Mouse (Mus musculus): ENCODE results near the gene Bach1.
A peak's percentile ranks its signal among the peaks of the same experiment; 100 is the strongest.

Bach1 gene

GRCm38 (mm10) chr16:87745192-87745945, 46.6 kb downstream of the Bach1 start:
- DNase-seq, result no peak

- peak; percentile 62 for DNase-seq
Measured at GRCm38 (mm10) chr16:87746728-87747127, 48.0 kb downstream of the Bach1 start.

- DNase-seq, result no peak
Measured at GRCm38 (mm10) chr16:87751243-87751642, 52.5 kb downstream of the Bach1 start.

- DNase-seq, result no peak
Measured at GRCm38 (mm10) chr16:87752482-87752881, 53.7 kb downstream of the Bach1 start.

- peak; percentile 35 for DNase-seq
Measured at GRCm38 (mm10) chr16:87754858-87755257, 56.1 kb downstream of the Bach1 start.

GRCm38 (mm10) chr16:87755915-87756314, 57.2 kb downstream of the Bach1 start:
- DNase-seq, result no peak

GRCm38 (mm10) chr16:87758016-87758415, 59.3 kb downstream of the Bach1 start:
- no peak for DNase-seq

GRCm38 (mm10) chr16:87764668-87765109, 65.9 kb downstream of the Bach1 start:
- DNase-seq, result no peak

- no peak for DNase-seq
Measured at GRCm38 (mm10) chr16:87765984-87766383, 67.2 kb downstream of the Bach1 start.

GRCm38 (mm10) chr16:87770576-87770975, 71.8 kb downstream of the Bach1 start:
- DNase-seq, result no peak

GRCm38 (mm10) chr16:87771926-87772325, 73.2 kb downstream of the Bach1 start:
- no peak for DNase-seq

- no peak for DNase-seq
Measured at GRCm38 (mm10) chr16:87774398-87774797, 75.7 kb downstream of the Bach1 start.

- no peak for DNase-seq
Measured at GRCm38 (mm10) chr16:87777373-87777772, 78.6 kb downstream of the Bach1 start.

GRCm38 (mm10) chr16:87781637-87782036, 82.9 kb downstream of the Bach1 start:
- no peak for DNase-seq
